Mouse (Mus musculus) stomach, embryonic 15.5 days (tissue): Measurements from ENCODE around the gene Gckr. TPM values are rescaled to one million over a fixed set of nuclear protein-coding genes. Genes with fewer than 3 reads are reported as not detected.

ENCODE experiments used
- polyA plus RNA-seq: library from polyadenylated mRNA; unstranded; fragments of >200 nt; fragmentation: Nextera tagmentation; extraction: Ambion mirVana; gene quantifications from 2 replicates; pipeline ENCODE4 v1.2.1, GENCODE M21; 2015

Gene Gckr
- polyA plus RNA-seq, 1 experiment from 2014 or later, result 1.4 TPM

Other genes starting within 250 kb of the Gckr start
- gene Atraid, start 249.1 kb upstream of the Gckr start, polyA plus RNA-seq, result 151 and 157 TPM in 2 replicates
- gene Slc5a6, start 248.5 kb upstream of the Gckr start, polyA plus RNA-seq, result 8.9 and 10.4 TPM in 2 replicates
- 23.0 and 26.7 TPM in 2 replicates for gene Cad, start 242.7 kb upstream of the Gckr start, polyA plus RNA-seq
- gene Dnajc5g, start 191.2 kb upstream of the Gckr start, polyA plus RNA-seq, result not detected in 2 replicates
- 0.26 and 0.37 TPM in 2 replicates for gene Slc30a3, start 189.2 kb upstream of the Gckr start, polyA plus RNA-seq
- 0.62 TPM in 1 of 2 replicates, not detected in the other for gene Trim54, start 180.7 kb upstream of the Gckr start, polyA plus RNA-seq
- gene Ucn, start 158.6 kb upstream of the Gckr start, polyA plus RNA-seq, result not detected in 2 replicates
- gene Mpv17, start 143.2 kb upstream of the Gckr start, polyA plus RNA-seq, result 58.8 and 63.0 TPM in 2 replicates
- 0.68 and 1.8 TPM in 2 replicates for gene Gm29609, start 117.5 kb upstream of the Gckr start, polyA plus RNA-seq
- gene Gtf3c2, start 117.3 kb upstream of the Gckr start, polyA plus RNA-seq, result 53.4 and 69.6 TPM in 2 replicates
- 115 and 132 TPM in 2 replicates for gene Snx17, start 104.2 kb upstream of the Gckr start, polyA plus RNA-seq
- 60.3 and 68.3 TPM in 2 replicates for gene Eif2b4, start 104.0 kb upstream of the Gckr start, polyA plus RNA-seq
- 8.6 and 9.8 TPM in 2 replicates for gene Zfp513, start 95.1 kb upstream of the Gckr start, polyA plus RNA-seq
- gene Ppm1g, start 76.8 kb upstream of the Gckr start, polyA plus RNA-seq, result 124 and 125 TPM in 2 replicates
- gene Nrbp1, start 56.6 kb upstream of the Gckr start, polyA plus RNA-seq, result 140 and 141 TPM in 2 replicates
- gene Gm9970, start 56.2 kb upstream of the Gckr start, polyA plus RNA-seq, result 0.44 and 0.53 TPM in 2 replicates
- gene Krtcap3, start 45.8 kb upstream of the Gckr start, polyA plus RNA-seq, result 65.4 and 66.6 TPM in 2 replicates
- 27.2 and 31.1 TPM in 2 replicates for gene Ift172, start 6.3 kb upstream of the Gckr start, polyA plus RNA-seq
- 38.3 and 38.6 TPM in 2 replicates for gene Fndc4, start 1.4 kb upstream of the Gckr start, polyA plus RNA-seq
- 44.5 and 45.0 TPM in 2 replicates for gene Zfp512, start 155.0 kb downstream of the Gckr start, polyA plus RNA-seq
- gene 4930548H24Rik, start 188.3 kb downstream of the Gckr start, polyA plus RNA-seq, result 0.10 TPM in 1 of 2 replicates, not detected in the other
- 46.4 and 48.2 TPM in 2 replicates for gene Gpn1, start 197.3 kb downstream of the Gckr start, polyA plus RNA-seq
- gene Slc4a1ap, start 229.6 kb downstream of the Gckr start, polyA plus RNA-seq, result 26.2 and 29.6 TPM in 2 replicates
- gene Supt7l, start 230.4 kb downstream of the Gckr start, polyA plus RNA-seq, result 19.7 and 20.1 TPM in 2 replicates